Mouse (Mus musculus): ENCODE results near the gene Gm11983.

The Gm11983 gene

GRCm38 (mm10) chr11:6790690-6791089 is 46.8 kb downstream of the Gm11983 start:
- in situ Hi-C loops (cut with MboI; ENCODE audit: low sequenced_read_pairs), result no loop called here

All from CH12F3 (cell line).